Mouse (Mus musculus): ENCODE data around the gene Clvs2.

GRCm38 (mm10) chr10:33592732-33593131, 31.8 kb downstream of the Clvs2 start:
- no peak for TF ChIP-seq POLR2A (IDR thresholded peaks at IDR 0.05; ENCODE audit: borderline replicate concordance, extremely low read depth, insufficient read depth, insufficient read length, poor library complexity, severe bottlenecking)
- no peak for TF ChIP-seq CTCF (IDR thresholded peaks at IDR 0.05; ENCODE audit: borderline replicate concordance, extremely low read depth, insufficient read depth, insufficient read length)
